Mouse (Mus musculus) neutrophil, adult 5-6 weeks (primary cell): ENCODE measurements around the gene Gnptg. TPM values are rescaled to one million over a fixed set of nuclear protein-coding genes. Genes with fewer than 3 reads are reported as not detected.
A peak's percentile ranks its signal among the peaks of the same experiment; 100 is the strongest.
"Not testable (repeated sequence)": the region's sequence is repeated elsewhere in the genome, so short reads cannot be mapped to it uniquely, and the experiment has no call there.

Source experiments
- ATAC-seq: fragments of 151-379, 151-347 bp; 2 replicates; pipeline ENCODE4 v1.8.0; 2017; ENCODE audit warnings: mild to moderate bottlenecking, moderate TSS enrichment; ENCODE audit not compliant: insufficient number of reproducible peaks, poor library complexity, low FRiP score, severe bottlenecking; ENCODE audit errors: extremely low read depth
- total RNA-seq: library from RNA; stranded (forward); fragments of 200-1000 nt; gene quantifications from 2 replicates; pipeline ENCODE4 v1.2.3, GENCODE M21; 2017

The Gnptg gene
- total RNA-seq, 1 experiment from 2014 or later: 14.4 TPM

DNA sequence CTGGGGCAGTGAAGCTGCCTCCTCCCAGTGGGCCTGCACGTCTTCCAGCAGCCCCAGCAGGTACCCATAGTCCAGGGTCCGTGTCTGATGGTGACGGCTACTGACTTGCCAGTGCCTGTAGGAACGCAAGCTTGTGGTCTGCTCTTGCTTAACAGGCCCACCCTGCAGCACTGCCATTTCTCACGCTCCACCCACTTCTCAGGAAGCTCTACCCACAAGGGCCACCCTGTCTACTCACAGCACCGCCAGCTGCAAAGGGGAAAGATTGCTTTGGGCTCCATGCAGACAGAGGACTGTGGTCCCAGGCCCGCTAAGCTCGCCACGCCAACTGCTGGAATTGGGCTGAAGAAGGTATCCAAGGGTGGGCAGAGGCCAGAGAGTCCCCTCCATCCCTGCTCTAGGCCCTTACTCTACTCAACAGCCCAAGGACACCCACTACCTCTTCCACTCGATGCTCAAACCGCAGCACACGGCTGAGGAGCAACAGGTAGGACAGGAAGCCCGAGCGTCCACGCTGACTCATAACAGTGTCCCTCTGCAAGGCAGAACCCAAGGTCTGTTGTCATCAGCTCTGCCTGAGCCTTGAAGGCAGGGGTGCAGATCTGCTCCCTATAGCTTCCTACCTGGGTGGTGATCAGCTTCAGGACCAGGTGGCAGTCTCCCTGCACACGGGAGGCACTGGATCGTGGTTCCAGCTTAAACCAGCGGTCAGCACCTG is 8.3 kb upstream of the Gnptg start:
- ATAC-seq: peak; percentile 10; the same call in 1 of the 2 replicates

DNA sequence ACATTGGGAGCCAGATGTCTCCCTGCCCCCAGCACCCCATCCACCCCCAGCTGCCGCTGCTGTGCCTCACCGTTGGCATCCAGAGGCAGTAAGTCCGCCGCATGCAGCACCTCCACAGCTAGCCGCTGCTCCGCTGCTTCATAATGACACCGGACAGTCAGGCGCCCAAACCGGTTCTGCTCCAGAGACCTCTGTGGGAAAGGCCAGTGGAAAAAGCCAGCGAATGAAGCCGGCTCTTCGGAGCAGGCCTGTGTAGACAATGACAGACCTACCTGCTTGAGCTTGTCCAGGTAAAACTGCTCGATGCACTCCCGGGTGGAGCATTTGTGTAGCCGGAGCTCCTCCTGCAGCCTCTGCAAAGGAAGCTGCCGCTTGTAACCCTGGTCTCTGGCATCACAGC is 4.3 kb upstream of the Gnptg start:
- ATAC-seq: no peak

DNA sequence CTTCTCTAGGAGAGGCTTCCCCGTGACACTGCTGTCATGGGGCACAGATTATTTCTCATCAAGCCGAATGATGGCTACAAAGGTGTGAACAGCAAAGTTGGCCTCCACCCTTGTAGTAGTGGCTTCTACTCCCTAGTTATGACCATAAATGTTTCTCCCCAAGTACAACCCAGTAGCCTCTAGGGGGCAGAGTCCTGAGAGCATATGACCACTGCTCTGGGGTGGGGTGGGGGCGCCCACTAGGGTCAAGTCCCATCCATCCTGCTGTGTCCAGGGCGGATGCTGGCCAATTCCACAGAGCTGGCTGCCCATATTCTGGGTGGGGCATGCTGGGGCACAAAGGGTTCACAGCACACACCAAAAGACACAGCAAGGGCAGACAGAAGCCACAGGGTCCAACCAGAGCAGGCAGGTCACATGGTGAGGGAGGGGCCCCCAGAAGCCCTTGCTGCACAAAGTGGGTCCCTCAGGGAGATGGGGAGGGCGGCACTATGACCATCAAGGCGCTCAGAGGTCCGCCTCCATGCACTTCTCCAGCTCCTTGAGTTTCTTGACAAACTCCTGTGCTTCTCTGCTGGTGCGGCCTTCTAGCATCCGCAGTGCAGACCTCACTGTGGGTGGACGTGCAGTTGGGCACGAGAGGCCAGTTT is 3.3 kb upstream of the Gnptg start:
- ATAC-seq: no peak

GRCm38 (mm10) chr17:25235635-25236034 is 4.3 kb downstream of the Gnptg start:
- no peak for ATAC-seq

GRCm38 (mm10) chr17:25231621-25232020 is 8.3 kb downstream of the Gnptg start:
- ATAC-seq: not testable (repeated sequence)

- ATAC-seq: no peak
These were observed 9.2 kb downstream of the Gnptg start for GRCm38 (mm10) chr17:25230700-25231099.

GRCm38 (mm10) chr17:25230014-25230655 is 9.8 kb downstream of the Gnptg start:
- ATAC-seq: not testable (repeated sequence)

DNA sequence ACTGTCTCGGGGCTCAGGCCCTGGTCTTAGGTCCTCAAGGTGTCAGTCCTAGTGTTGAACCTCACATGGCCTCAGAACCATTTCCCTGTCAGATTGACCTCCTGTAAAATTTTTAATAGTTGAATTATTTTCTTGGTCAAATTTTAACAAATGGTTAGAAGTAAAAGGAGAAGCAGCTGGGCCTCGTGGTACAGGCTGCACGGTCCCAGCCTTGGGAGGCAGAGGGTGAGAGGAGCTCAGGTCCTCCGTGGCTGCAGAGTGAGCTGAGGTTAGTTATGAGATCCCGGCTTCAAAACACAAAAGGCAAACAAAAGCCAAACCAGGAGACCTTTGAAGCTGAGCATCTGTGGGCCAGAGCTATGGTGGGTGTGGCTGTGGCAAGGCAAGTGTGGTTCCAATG is 11.9 kb downstream of the Gnptg start:
- ATAC-seq: no peak

- ATAC-seq: no peak
These were observed 14.3 kb downstream of the Gnptg start for GRCm38 (mm10) chr17:25225659-25226058.

GRCm38 (mm10) chr17:25224586-25225222 is 15.2 kb downstream of the Gnptg start:
- ATAC-seq: peak; percentile 37; the same call in 1 of the 2 replicates

DNA sequence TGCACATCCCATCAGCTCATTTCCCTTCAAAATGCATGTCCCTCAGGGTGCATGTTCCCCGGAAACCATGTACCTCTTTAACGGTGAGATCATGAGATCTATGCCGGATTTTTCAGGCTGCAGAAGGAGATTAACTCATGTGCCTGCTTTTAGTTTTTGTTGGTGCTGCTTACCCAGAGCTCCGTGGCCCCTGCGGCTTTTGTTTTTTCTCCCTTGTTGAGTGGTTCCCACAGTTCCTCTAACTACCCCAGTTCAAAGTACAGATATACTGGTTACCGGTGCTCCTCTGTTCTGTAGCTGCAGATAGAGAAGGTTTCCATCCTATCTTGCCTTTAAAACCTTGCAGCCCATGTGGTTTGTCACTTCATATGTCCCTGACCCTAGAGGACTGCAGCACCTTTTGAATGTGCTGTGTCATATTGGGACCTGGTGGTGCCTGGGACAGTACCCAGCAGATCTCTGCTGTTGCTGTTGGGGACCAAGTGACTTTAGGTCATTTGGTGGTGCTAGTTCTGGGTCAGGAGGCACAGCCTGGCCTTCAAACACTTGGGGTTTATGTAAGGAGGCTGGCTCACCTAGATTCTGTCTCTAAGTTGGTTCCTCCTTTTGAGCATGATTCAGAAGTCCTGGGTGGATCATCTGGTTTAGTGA is 16.8 kb downstream of the Gnptg start:
- ATAC-seq: no peak

DNA sequence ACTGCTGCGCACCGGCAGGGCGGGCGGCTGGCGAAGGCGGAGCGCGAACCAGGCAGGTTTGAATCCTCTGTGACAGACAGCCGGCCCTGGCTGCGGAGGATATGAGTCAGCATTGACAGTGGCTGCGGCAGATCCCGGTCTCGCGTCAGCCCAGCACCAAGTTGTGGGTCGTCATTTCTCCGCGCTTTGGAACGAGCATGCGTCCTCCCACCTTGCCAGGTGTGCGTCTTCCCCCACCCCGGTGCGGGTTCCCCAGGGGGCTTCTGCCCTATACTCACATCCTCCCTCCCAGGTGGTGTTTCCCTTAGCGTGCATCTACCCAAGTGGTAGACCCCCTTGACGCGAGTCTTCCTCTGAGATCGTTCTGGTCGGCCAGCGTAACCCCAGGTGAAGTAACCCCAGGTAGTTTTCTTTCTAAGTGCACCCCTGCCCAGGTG is 17.4 kb downstream of the Gnptg start:
- ATAC-seq: peak; percentile 53; the same call in 1 of the 2 replicates

DNA sequence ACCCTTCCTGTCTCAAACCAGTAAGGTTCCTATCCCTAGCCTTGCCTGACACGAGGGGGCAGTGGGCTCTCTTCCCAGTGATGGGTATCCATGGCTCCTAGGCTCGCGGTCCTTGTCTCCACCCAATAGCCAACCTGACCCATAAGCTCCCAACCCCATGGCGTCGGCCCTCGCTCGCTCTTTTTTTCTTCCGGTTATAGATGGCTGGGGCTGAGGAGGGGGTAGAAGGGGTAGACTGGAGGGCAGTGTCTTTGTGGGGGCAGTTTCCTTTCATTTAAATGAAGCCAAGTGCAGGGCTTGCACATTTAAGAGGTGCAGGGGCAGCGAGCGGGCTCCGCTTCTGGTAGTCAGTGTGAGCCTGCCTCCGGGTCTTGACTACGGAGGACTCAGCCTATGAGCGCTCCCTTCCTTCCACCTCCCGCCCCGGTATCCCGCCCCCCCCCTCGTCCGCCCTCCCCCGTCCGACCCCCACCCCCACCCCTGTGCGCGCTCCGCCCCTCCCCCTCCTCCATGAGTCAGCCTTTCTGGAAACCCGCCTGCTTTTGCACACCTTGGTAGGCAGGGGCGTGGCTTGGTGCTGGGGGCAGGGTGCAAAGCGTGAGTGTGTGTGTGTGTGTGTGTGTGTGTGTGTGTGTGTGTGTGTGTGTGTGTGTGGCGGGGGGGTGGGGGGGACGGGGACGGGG is 18.0 kb downstream of the Gnptg start:
- peak; percentile 42; the same call in 1 of the 2 replicates for ATAC-seq

- ATAC-seq: no peak
These were observed 19.2 kb downstream of the Gnptg start for GRCm38 (mm10) chr17:25220746-25221145.

- ATAC-seq: no peak
These were observed 20.2 kb downstream of the Gnptg start for GRCm38 (mm10) chr17:25219492-25220295.

- ATAC-seq: no peak
These were observed 21.0 kb downstream of the Gnptg start for GRCm38 (mm10) chr17:25218967-25219366.

DNA sequence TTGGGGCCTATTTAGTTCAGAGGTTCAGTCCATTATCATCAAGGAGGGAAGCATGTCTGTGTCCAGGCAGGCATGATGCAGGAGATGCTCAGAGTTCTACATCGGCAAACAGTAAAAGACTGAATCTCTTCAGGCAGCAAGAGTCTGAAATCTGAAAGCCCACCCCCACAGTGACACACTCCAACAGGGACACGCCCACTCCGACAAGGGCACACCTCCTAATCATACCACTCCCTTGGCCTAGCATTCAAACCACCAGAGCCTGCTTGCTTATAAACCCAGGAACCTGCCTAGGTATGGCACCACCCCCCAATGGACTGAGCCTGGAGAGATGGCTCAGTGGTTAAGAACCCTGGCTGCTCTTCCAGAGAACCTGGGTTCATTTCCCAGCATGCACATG is 24.5 kb downstream of the Gnptg start:
- no peak for ATAC-seq

DNA sequence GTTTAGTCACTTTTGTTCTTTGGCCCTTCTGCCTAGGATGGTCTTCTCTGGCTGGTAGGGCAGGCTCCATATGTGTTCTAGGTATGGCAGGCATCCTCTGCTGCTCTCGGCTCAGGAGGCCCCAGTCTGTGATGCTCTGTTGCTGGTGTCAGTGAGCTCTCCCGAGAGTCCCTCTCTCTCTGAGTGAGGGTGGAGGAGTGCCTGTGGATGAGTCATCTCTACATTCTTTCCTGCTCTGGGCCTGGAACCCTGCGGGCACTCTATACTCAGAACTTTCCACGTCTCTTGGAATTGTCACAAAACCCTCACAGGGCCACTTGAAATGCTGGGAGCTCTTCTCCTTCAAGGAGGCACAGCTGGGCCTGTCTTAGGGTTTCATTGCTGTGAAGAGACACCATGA is 28.2 kb downstream of the Gnptg start:
- no peak for ATAC-seq
